Mouse (Mus musculus) embryonic facial prominence, embryonic 13.5 days (tissue): ENCODE measurements around the gene Tasp1. TPM values are rescaled to one million over a fixed set of nuclear protein-coding genes. Genes with fewer than 3 reads are reported as not detected.
"Not testable (repeated sequence)": the region's sequence is repeated elsewhere in the genome, so short reads cannot be mapped to it uniquely, and the experiment has no call there.

Experiments
- ATAC-seq: fragments of 200-750 bp; cut with Nextera tagmentation; 2 replicates; pipeline ENCODE4 v1.8.0; 2017; ENCODE audit warnings: low read depth; ENCODE audit not compliant: insufficient number of reproducible peaks, insufficient read depth, low FRiP score, low TSS enrichment
- H3K27ac ChIP-seq: fragments of 300-500 bp; sonication (generic); 2 replicates; pipeline ENCODE4 v1.5.1; 2015; ENCODE audit warnings: moderate library complexity, mild to moderate bottlenecking, inconsistent platforms
- H3K27me3 ChIP-seq: fragments of 300-500 bp; sonication (generic); 2 replicates; pipeline ENCODE4 v1.6.1; 2015; ENCODE audit warnings: mild to moderate bottlenecking, inconsistent platforms
- H3K36me3 ChIP-seq: fragments of 300-500 bp; sonication (generic); 2 replicates; pipeline ENCODE4 v1.6.1; 2015; ENCODE audit warnings: mild to moderate bottlenecking, inconsistent platforms
- H3K4me1 ChIP-seq: fragments of 300-500 bp; sonication (generic); 2 replicates; pipeline ENCODE4 v1.6.1; 2015; ENCODE audit warnings: inconsistent platforms
- H3K4me2 ChIP-seq: fragments of 300-500 bp; sonication (generic); 2 replicates; pipeline ENCODE4 v1.6.1; 2015; ENCODE audit warnings: moderate library complexity, mild to moderate bottlenecking, inconsistent platforms
- H3K4me3 ChIP-seq: fragments of 300-500 bp; sonication (generic); 2 replicates; pipeline ENCODE4 v1.5.1; 2015; ENCODE audit warnings: mild to moderate bottlenecking, inconsistent platforms
- H3K9ac ChIP-seq: fragments of 300-500 bp; sonication (generic); 2 replicates; pipeline ENCODE4 v1.6.1; 2015; ENCODE audit warnings: mild to moderate bottlenecking, inconsistent platforms
- H3K9me3 ChIP-seq: fragments of 300-500 bp; sonication (generic); 2 replicates; pipeline ENCODE4 v1.6.1; 2016; ENCODE audit warnings: inconsistent platforms
- WGBS: fragments of 180-500 bp; shearing (Covaris S2); methylation state at CpG from one replicate; pipeline ENCODE4 v1.1.7; 2015; ENCODE audit warnings: mixed read lengths; 5-methylcytosine and 5-hydroxymethylcytosine counted together
- polyA plus RNA-seq: library from polyadenylated mRNA; unstranded; fragments of >200 nt; fragmentation: Nextera tagmentation; extraction: Ambion mirVana; gene quantifications from 2 replicates; pipeline ENCODE4 v1.2.1, GENCODE M21; 2015

Gene Tasp1
- polyA plus RNA-seq, 1 experiment from 2014 or later = 23.9 TPM

- Histone ChIP-seq H3K27me3 (no peaks in the 10 kb centered on the region), H3K4me3 (no peak overlapping the region), H3K4me1 (peaks cover 17% of the 10 kb centered on the region; the same call in 1 of the 2 replicates), H3K27ac (no peak overlapping the region), H3K9ac (no peak overlapping the region), H3K36me3 (no peaks in the 10 kb centered on the region), H3K9me3 (no peaks in the 10 kb centered on the region), H3K4me2 (no peak overlapping the region)
- 65% methylated on average over 3 of the region's 3 CpGs for WGBS
- no peak for ATAC-seq
Observed at GRCm38 (mm10) chr2:139875876-139876275, 190.7 kb downstream of the Tasp1 start.

- Histone ChIP-seq H3K4me2 (no peak overlapping the region), H3K4me3 (no peak overlapping the region), H3K27ac (no peak overlapping the region), H3K9me3 (no peaks in the 10 kb centered on the region), H3K4me1 (peaks cover 17% of the 10 kb centered on the region; the same call in 1 of the 2 replicates), H3K9ac (no peak overlapping the region), H3K27me3 (no peaks in the 10 kb centered on the region), H3K36me3 (no peaks in the 10 kb centered on the region)
- ATAC-seq = no peak
- WGBS = 58% methylated on average over 3 of the region's 3 CpGs
Observed at GRCm38 (mm10) chr2:139874173-139874572, 192.4 kb downstream of the Tasp1 start.

- Histone ChIP-seq H3K36me3 (no peaks in the 10 kb centered on the region), H3K4me1 (peaks cover 17% of the 10 kb centered on the region; the same call in 1 of the 2 replicates), H3K9me3 (no peaks in the 10 kb centered on the region), H3K27ac (no peak overlapping the region), H3K9ac (no peak overlapping the region), H3K4me2 (no peak overlapping the region), H3K27me3 (no peaks in the 10 kb centered on the region), H3K4me3 (no peak overlapping the region)
- ATAC-seq = no peak
- WGBS = 43% methylated on average over 2 of the region's 2 CpGs
Observed at GRCm38 (mm10) chr2:139873762-139874161, 192.8 kb downstream of the Tasp1 start.

- H3K27ac ChIP-seq, H3K9ac ChIP-seq, H3K4me1 ChIP-seq, H3K36me3 ChIP-seq, ATAC-seq, H3K27me3 ChIP-seq, H3K4me2 ChIP-seq, H3K9me3 ChIP-seq, H3K4me3 ChIP-seq: not testable (repeated sequence)
- WGBS = 96% methylated on average over 2 of the region's 2 CpGs
Observed at GRCm38 (mm10) chr2:139869071-139869470, 197.5 kb downstream of the Tasp1 start.

GRCm38 (mm10) chr2:139863396-139863795 lies 203.2 kb downstream of the Tasp1 start:
- not testable (repeated sequence) for H3K27ac ChIP-seq, H3K9me3 ChIP-seq, ATAC-seq, H3K27me3 ChIP-seq, H3K4me1 ChIP-seq, H3K9ac ChIP-seq, H3K4me2 ChIP-seq, H3K36me3 ChIP-seq, H3K4me3 ChIP-seq
- WGBS = 92% methylated on average over 3 of the region's 3 CpGs

- ATAC-seq = no peak
- Histone ChIP-seq H3K4me2 (no peak overlapping the region), H3K36me3 (no peaks in the 10 kb centered on the region), H3K27me3 (no peaks in the 10 kb centered on the region), H3K4me1 (no peaks in the 10 kb centered on the region), H3K27ac (no peak overlapping the region), H3K4me3 (no peak overlapping the region), H3K9ac (no peak overlapping the region), H3K9me3 (no peaks in the 10 kb centered on the region)
- WGBS = 95% methylated on average over 5 of the region's 5 CpGs
Observed at GRCm38 (mm10) chr2:139860133-139860494, 206.5 kb downstream of the Tasp1 start.

GRCm38 (mm10) chr2:139859424-139860132 lies 207.0 kb downstream of the Tasp1 start:
- H3K9ac ChIP-seq = no peak overlapping the region

GRCm38 (mm10) chr2:139849621-139850020 lies 217.0 kb downstream of the Tasp1 start:
- Histone ChIP-seq H3K4me1 (peaks cover 3% of the 10 kb centered on the region; the same call in 1 of the 2 replicates), H3K27ac (no peak overlapping the region), H3K36me3 (no peaks in the 10 kb centered on the region), H3K9me3 (no peaks in the 10 kb centered on the region), H3K4me2 (no peak overlapping the region), H3K27me3 (no peaks in the 10 kb centered on the region), H3K9ac (no peak overlapping the region), H3K4me3 (no peak overlapping the region)
- no peak for ATAC-seq
- 58% methylated on average over 1 of the region's 1 CpGs for WGBS

More at GRCm38 (mm10) chr2:139859424-139860132, 207.0 kb downstream of the Tasp1 start:
- Histone ChIP-seq H3K27me3 (no peaks in the 10 kb centered on the region), H3K36me3 (no peaks in the 10 kb centered on the region), H3K9me3 (no peaks in the 10 kb centered on the region), H3K4me2 (no peak overlapping the region), H3K4me1 (no peaks in the 10 kb centered on the region), H3K4me3 (no peak overlapping the region), H3K27ac (no peak overlapping the region)
- 53% methylated on average over 3 of the region's 3 CpGs for WGBS
- no peak for ATAC-seq

GRCm38 (mm10) chr2:139841359-139841758 lies 225.2 kb downstream of the Tasp1 start:
- ATAC-seq = no peak

GRCm38 (mm10) chr2:139840941-139841340 lies 225.7 kb downstream of the Tasp1 start:
- Histone ChIP-seq H3K4me1 (no peaks in the 10 kb centered on the region), H3K36me3 (no peaks in the 10 kb centered on the region), H3K9me3 (no peaks in the 10 kb centered on the region), H3K9ac (no peak overlapping the region), H3K4me2 (no peak overlapping the region), H3K4me3 (no peak overlapping the region), H3K27ac (no peak overlapping the region), H3K27me3 (no peaks in the 10 kb centered on the region)
- no peak for ATAC-seq
- 81% methylated on average over 5 of the region's 5 CpGs for WGBS

More at GRCm38 (mm10) chr2:139841359-139841758, 225.2 kb downstream of the Tasp1 start:
- no peak overlapping the region for H3K27ac ChIP-seq
- H3K4me1 ChIP-seq = no peaks in the 10 kb centered on the region
- H3K36me3 ChIP-seq = no peaks in the 10 kb centered on the region
- 88% methylated on average over 1 of the region's 1 CpGs for WGBS
- H3K9me3 ChIP-seq = no peaks in the 10 kb centered on the region
- no peak overlapping the region for H3K4me3 ChIP-seq
- H3K9ac ChIP-seq = no peak overlapping the region
- no peaks in the 10 kb centered on the region for H3K27me3 ChIP-seq
- no peak overlapping the region for H3K4me2 ChIP-seq

GRCm38 (mm10) chr2:139821589-139822378 lies 244.8 kb downstream of the Tasp1 start:
- Histone ChIP-seq H3K36me3 (no peaks in the 10 kb centered on the region), H3K4me1 (0 out of 2 replicates have a peak, but pooled peaks cover 3% of the 10 kb centered on the region), H3K27me3 (no peaks in the 10 kb centered on the region), H3K9ac (no peak overlapping the region), H3K4me2 (no peak overlapping the region), H3K9me3 (no peaks in the 10 kb centered on the region), H3K27ac (no peak overlapping the region), H3K4me3 (no peak overlapping the region)
- WGBS = 74% methylated on average over 8 of the region's 8 CpGs
- no peak for ATAC-seq

- H3K36me3 ChIP-seq = no peaks in the 10 kb centered on the region
- 73% methylated on average over 3 of the region's 3 CpGs for WGBS
- H3K9me3 ChIP-seq = no peaks in the 10 kb centered on the region
- no peaks in the 10 kb centered on the region for H3K27me3 ChIP-seq
- 0 out of 2 replicates have a peak, but pooled peaks cover 3% of the 10 kb centered on the region for H3K4me1 ChIP-seq
- no peak overlapping the region for H3K27ac ChIP-seq
- no peak overlapping the region for H3K4me3 ChIP-seq
- no peak overlapping the region for H3K4me2 ChIP-seq
- ATAC-seq = no peak
- H3K9ac ChIP-seq = no peak overlapping the region
Observed at GRCm38 (mm10) chr2:139817275-139817674, 249.3 kb downstream of the Tasp1 start.
